ENCODE assay signal across 9 mouse cellular contexts in the genomic region with DNA sequence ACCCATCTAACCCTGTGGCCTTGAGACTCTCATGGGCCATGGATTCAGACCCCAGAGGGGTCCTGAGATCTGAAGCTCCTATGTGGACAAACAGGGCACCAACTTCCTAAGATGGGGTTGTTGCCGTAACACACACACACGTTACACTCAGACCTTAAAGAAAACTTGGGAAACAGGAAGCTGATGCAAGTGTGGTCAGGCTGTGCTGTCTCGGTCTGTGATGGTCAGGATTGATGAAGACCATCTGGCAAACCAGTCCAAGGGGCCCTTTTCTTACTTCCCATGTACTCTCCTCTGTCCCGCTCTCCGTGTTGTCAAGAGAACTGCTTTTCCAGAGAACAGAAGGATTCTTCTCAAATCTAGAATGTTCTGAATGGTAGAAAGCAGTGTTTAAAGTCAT. TPM values are rescaled to one million over a fixed set of nuclear protein-coding genes. Genes with fewer than 3 reads are reported as not detected.
DNase-seq lines count a peak whose midpoint lies in the region; ATAC-seq and TF ChIP-seq lines count a peak whose summit lies in the region.
"Had no signal": no experiment of that assay in that cellular context is flagged by ENCODE, and none has a peak within 500 bp of the region (broad histone marks: within the 10 kb centered on the region; RNA-seq: fewer than 3 reads in every experiment).

No protein-coding gene starts in this region.

- H3K36me3 ChIP-seq in heart, embryonic 16.5 days (ENCODE audit: control insufficient read depth, insufficient read depth): peaks cover 12% of the 10 kb centered on the region
- peaks cover 3% of the 10 kb centered on the region; the same call in 1 of the 2 replicates for H3K36me3 ChIP-seq in heart, adult 2 months (ENCODE audit: control insufficient read depth, insufficient read depth, low read length)
- H3K36me3 ChIP-seq in liver, embryonic 12.5 days: peaks cover 4% of the 10 kb centered on the region; the same call in 1 of the 2 replicates
- H3K36me3 ChIP-seq in midbrain, embryonic 14.5 days (ENCODE audit: control insufficient read depth, insufficient read depth, low read length): no peaks in the 10 kb centered on the region

- no peak for ATAC-seq in heart, embryonic 16.5 days (replicated peaks; ENCODE audit: extremely low read depth, insufficient read depth, low FRiP score)
- no peak for ATAC-seq in liver, embryonic 12.5 days
- ATAC-seq in midbrain, embryonic 14.5 days (ENCODE audit: low FRiP score, low TSS enrichment): no peak

- H3K4me3 ChIP-seq in heart, embryonic 16.5 days (ENCODE audit: low read length): no peak overlapping the region
- H3K4me3 ChIP-seq in heart, adult 2 months: no peak overlapping the region
- no peak overlapping the region for H3K4me3 ChIP-seq in liver, embryonic 12.5 days
- H3K4me3 ChIP-seq in midbrain, embryonic 14.5 days (replicated peaks; ENCODE audit: low read depth, low read length): no peak overlapping the region

- no peaks in the 10 kb centered on the region; the same call in 1 of the 2 replicates for H3K79me2 ChIP-seq in heart, adult 2 months (replicated peaks; ENCODE audit: control insufficient read depth, insufficient read depth, low read length)

- intact Hi-C loops in heart, adult 2 months (cut with DNase I): no loop called here

- peak overlapping the region; percentile 7; the same call in 1 of the 2 replicates for H3K27ac ChIP-seq in heart, embryonic 16.5 days (ENCODE audit: low read length)
- H3K27ac ChIP-seq in heart, adult 2 months: no peak overlapping the region
- H3K27ac ChIP-seq in liver, embryonic 12.5 days: peak overlapping the region; percentile 75
- no peak overlapping the region for H3K27ac ChIP-seq in midbrain, embryonic 14.5 days (replicated peaks; ENCODE audit: low read depth, low read length)

- TF ChIP-seq POLR2A in heart, adult 2 months (IDR thresholded peaks at IDR 0.05; ENCODE audit: insufficient read depth, low read depth, low read length): no peak

- peaks cover 51% of the 10 kb centered on the region for H3K4me1 ChIP-seq in heart, embryonic 16.5 days (ENCODE audit: control insufficient read depth, insufficient read depth, low read length)
- peaks cover 15% of the 10 kb centered on the region for H3K4me1 ChIP-seq in heart, adult 2 months (ENCODE audit: control insufficient read depth, insufficient read depth, low read length)
- peaks cover 51% of the 10 kb centered on the region for H3K4me1 ChIP-seq in liver, embryonic 12.5 days
- no peaks in the 10 kb centered on the region for H3K4me1 ChIP-seq in midbrain, embryonic 14.5 days (ENCODE audit: control insufficient read depth, insufficient read depth, low read length)

- TF ChIP-seq CTCF in heart, adult 2 months (IDR thresholded peaks at IDR 0.05): no peak

- no peak for TF ChIP-seq EP300 in heart, adult 2 months (IDR thresholded peaks at IDR 0.05; ENCODE audit: insufficient read depth, low read depth, low read length)

- 61% methylated on average over 5 of the region's 5 CpGs for WGBS in heart, embryonic 16.5 days
- WGBS in heart, adult 2 months: 64% methylated on average over 5 of the region's 5 CpGs
- 47% methylated on average over 5 of the region's 5 CpGs for WGBS in liver, embryonic 12.5 days (ENCODE audit: insufficient replicate concordance)
- WGBS in midbrain, embryonic 14.5 days: 94% methylated on average over 5 of the region's 5 CpGs

- no peak overlapping the region for H3K9ac ChIP-seq in heart, embryonic 16.5 days (ENCODE audit: low read length)
- H3K9ac ChIP-seq in heart, adult 2 months (ENCODE audit: low read depth, low read length): no peak overlapping the region
- H3K9ac ChIP-seq in liver, embryonic 12.5 days: no peak overlapping the region
- no peak overlapping the region for H3K9ac ChIP-seq in midbrain, embryonic 14.5 days (replicated peaks; ENCODE audit: low read length)

- no peak for DNase-seq in heart, adult 2 months
- DNase-seq in lung, postnatal 36 days: peak; percentile 46
- no peak for DNase-seq in lung, postnatal 10 days
- no peak for DNase-seq in midbrain, embryonic 14.5 days
- DNase-seq in cerebellum, adult 9-10 months: no peak
- no peak for DNase-seq in ovary, adult 18-20 months (ENCODE audit: low spot score)
- DNase-seq: gastrocnemius, postnatal 36 days had no signal

- no peaks in the 10 kb centered on the region for H3K27me3 ChIP-seq in heart, embryonic 16.5 days (ENCODE audit: control insufficient read depth, insufficient read depth, low read length)
- H3K27me3 ChIP-seq in heart, adult 2 months (ENCODE audit: control insufficient read depth, insufficient read depth, low read length): no peaks in the 10 kb centered on the region
- H3K27me3 ChIP-seq in liver, embryonic 12.5 days (replicated peaks): peaks cover 12% of the 10 kb centered on the region
- no peaks in the 10 kb centered on the region for H3K27me3 ChIP-seq in midbrain, embryonic 14.5 days (ENCODE audit: control insufficient read depth, insufficient read depth, low read length)

- no peaks in the 10 kb centered on the region for H3K9me3 ChIP-seq in heart, embryonic 16.5 days (replicated peaks; ENCODE audit: control insufficient read depth, low read length)
- H3K9me3 ChIP-seq in liver, embryonic 12.5 days (replicated peaks): no peaks in the 10 kb centered on the region
- no peaks in the 10 kb centered on the region for H3K9me3 ChIP-seq in midbrain, embryonic 14.5 days (ENCODE audit: control insufficient read depth, low read length)

- H3K4me2 ChIP-seq in heart, embryonic 16.5 days (ENCODE audit: low read depth, low read length): no peak overlapping the region
- H3K4me2 ChIP-seq in liver, embryonic 12.5 days: 0 out of 2 replicates have a peak overlapping the region, but pooled peaks have one; percentile 51
- H3K4me2 ChIP-seq in midbrain, embryonic 14.5 days (ENCODE audit: low read length): no peak overlapping the region

RNA-seq across cellular contexts. Expression of a gene that starts 45.3 kb away (rescaled TPM):
- polyA plus RNA-seq in heart, embryonic 16.5 days (2015; fragmentation: Nextera tagmentation; extraction: Ambion mirVana): 29.4 and 30.7 TPM in 2 replicates
- 1 to 10 TPM; 7.9 to 8.4 TPM for total RNA-seq in heart, adult 2 months (2021)
- polyA plus RNA-seq in heart, adult 2 months (2012; rRNA removed): 3.8 and 5.5 TPM in 2 replicates
- 66.6 and 68.0 TPM in 2 replicates for polyA plus RNA-seq in liver, embryonic 12.5 days (2016; fragmentation: Nextera tagmentation; extraction: Ambion mirVana)
- polyA plus RNA-seq in midbrain, embryonic 14.5 days (2014; fragmentation: Nextera tagmentation; extraction: Ambion mirVana): 19.7 and 28.4 TPM in 2 replicates

Comparison
In these comparisons a context has a peak if more than half of its experiments do, and no peak if none do; other contexts are left out.
1. H3K27ac ChIP-seq: peak in heart, embryonic 16.5 days (single experiment) and liver, embryonic 12.5 days (single experiment); none in heart, adult 2 months (single experiment) and midbrain, embryonic 14.5 days (single experiment).